Mouse (Mus musculus) urinary bladder, postnatal 14 days (tissue): ENCODE data around the gene Trat1.

Experiments
- DNase-seq: peaks from one replicate; pipeline ENCODE4 v3.0.0; 2021; ENCODE audit warnings: low spot score

Gene Trat1

DNA sequence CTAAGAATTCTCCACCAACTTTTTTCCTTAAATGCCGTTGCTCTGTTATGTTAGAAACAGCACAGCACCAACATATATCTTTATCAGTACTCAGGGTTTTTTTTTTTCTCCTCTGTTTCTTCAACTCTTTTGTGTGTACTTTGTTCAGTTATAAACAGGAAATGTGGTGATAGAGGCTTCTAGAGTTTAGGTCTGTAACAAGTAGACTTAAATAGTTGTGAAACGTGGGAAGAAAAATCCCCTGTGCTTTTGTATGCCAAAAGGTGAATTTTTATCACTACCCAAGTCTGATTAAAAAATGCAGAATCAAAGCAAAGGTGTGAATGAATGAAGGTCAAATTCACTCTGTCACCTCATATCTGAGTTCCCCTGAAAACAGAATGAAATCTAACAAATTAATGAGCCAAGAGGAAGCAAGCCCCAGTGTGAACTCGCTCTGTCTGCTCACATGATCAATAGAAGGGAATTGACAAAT lies at the start of gene Trat1:
TSS of gene Trat1 (minus strand) at position 51 of the 475 bp plus-strand sequence.
- DNase-seq = no peak

DNA sequence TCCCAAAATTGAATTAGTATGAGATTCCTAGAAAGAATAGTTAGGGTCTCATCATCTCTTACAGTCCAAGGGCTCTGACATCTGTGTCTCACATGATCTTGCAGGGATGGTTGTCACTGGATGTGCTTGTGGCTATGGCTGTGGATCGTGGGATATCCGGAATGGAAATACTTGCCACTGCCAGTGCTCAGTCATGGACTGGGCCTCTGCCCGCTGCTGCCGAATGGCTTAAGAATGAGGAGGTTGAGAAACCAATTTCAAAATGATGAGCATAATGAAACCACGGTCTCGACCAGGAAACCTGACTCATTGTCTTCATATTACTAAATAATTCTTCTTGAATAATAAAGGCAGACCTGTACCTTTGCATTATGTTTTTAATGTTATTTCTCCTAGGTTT lies 46.7 kb upstream of the Trat1 start:
- no peak for DNase-seq

DNA sequence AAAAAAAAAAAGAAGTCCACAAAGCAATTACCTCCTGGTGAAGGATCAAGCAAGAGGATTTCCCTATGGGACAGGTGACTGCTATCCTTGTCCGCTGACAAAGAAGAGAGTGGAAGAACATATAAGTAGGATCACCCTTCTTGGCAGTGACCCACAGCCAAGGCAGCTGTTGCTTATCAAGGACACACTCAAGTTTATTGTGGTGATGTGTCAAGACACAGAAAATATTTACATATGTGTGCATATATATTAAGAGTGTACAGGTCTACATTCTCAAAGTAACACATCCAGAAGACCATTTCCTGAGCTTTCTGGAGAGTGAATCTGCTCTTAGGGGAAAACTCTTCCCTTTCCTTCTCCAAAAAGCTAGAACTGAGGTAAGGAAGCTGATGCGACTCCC lies 44.9 kb upstream of the Trat1 start, which contains the start of gene Retnlb:
TSS of gene Retnlb (plus strand) at position 162 of the 400 bp plus-strand sequence.
- DNase-seq = no peak

DNA sequence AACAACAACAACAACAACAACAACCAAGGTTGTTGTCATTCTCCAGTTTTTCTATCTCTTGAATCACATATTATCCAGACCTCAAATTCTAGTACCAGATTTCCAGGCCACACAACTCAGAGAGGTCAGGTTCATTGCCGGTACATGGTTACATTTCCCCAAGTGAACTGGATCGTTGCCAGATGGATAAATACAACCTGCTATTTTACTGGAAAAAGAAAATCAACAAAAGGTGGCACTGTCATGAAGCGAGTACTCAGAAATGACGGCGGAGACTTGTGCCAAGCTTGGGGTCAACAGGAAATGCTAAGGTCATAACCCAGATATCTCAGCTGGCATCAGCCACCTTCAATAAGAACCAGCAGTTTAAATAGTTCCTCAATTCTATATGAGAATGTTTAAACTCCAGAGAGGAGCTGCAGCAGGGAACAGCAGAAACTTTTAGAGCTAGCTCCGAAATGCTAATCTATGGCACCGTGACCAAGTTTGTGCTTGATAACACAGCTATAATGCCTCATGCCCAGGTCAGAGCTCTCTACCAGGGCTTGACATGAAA lies 40.1 kb upstream of the Trat1 start:
- no peak for DNase-seq

DNA sequence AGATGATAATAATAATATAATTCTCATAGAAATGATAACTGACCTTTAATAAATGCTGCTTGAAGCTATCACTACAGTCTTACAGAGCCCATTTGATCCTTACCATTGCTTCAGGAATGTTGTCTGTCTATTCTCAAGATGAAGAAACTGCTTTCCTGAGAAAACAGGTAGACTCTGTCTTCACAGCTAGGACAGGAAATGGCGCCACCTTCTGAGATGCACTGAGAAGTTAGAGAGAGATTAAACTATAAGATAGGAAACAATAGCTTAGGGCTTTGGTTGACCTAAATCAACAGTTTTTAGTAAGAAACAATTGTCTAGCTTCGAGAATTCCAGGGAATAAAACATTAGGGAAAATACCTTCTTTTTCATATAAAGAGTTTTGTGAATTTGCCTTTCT lies 37.6 kb upstream of the Trat1 start:
- DNase-seq = no peak

DNA sequence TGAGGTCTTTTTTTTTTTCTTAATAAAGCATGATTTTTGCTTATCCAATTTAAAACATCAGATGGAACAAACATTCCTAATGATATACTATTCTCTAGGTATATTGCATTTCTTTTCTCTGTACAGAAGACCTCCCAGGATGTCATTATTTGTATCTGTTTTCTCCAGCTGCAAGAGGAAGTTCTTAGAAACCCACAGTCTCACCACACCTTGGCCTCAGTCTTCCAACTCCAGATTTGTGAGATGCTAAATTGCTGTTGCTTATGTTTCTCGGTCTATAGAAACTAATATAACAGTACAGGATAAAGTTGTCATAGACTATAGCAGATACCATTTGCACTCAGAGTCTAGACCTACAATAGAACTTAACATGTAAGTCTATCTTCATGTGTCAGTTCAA lies 34.7 kb upstream of the Trat1 start:
- DNase-seq = no peak

DNA sequence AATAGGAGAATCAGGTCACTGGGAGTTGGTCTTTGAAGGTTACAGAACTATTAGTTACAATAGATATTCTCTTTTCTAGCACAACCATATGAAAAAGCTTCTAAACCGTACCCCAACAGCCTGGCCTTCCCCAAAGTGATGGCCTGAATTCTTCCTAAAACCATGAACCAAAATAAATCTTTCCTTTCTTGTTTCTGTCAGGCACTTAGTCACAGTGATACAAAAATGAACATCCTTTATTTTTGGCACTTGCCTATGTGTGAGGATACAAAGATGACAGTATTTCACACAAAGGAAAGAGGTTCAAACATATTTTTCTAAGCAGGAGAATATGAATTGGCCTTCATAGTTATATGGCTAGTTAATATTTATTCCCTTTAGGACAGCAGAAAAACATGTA lies 33.6 kb upstream of the Trat1 start:
- no peak for DNase-seq

DNA sequence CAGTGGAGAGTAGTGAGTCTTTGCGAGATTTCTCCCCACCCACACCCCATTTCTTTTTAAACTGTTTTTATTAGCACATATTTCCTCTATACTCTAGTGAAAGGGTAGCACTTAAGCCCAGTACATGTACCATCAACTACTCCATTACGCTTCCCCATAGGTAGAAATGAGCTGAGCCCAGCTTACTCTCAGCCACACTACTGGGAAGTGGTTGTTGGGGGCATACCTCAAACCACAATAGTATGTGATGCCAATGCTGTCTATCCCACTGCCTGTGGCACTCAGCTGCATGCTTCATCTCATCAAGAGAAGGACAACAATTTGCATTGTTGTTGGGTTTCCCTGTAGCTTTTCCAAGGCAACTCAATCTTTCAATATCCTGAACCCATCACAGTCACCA lies 29.1 kb upstream of the Trat1 start:
- no peak for DNase-seq

DNA sequence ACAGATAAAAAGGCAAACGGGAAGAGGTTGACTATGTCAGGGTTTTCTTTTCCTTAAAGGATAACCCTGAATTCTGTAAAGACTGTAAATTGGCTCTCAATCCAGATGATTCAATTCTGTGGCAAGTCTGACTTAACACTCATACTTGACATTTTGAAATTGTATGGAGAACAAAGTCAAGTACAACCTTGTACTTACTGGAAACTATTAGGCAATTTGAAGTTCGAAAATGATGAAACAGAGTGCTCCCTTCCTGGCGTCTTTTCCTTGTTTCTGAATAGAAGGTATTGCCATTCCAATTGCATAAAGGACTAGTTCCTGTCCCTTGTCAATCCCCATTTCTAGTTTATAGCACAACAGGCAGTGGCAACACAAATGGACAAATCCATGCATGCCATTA lies 27.6 kb upstream of the Trat1 start:
- no peak for DNase-seq

DNA sequence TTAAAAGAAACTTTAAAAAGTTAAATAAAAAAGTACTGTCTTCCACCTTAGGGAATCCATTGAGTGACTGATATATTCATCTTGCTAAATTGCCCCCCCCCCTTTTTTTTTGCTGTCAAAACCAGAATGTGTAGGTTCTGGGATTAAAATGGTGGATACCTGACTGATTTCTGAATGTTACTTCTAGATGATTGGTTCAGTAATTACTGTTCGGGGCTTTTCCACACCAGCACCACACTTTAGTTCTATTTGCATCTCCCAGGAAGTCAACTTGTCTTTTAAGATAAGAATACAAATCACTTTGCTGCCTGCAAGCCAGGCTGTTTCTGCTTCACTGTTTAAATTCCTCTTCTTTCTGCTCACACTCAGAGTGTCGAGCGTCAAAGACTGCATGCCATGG lies 26.5 kb upstream of the Trat1 start:
- DNase-seq = no peak

DNA sequence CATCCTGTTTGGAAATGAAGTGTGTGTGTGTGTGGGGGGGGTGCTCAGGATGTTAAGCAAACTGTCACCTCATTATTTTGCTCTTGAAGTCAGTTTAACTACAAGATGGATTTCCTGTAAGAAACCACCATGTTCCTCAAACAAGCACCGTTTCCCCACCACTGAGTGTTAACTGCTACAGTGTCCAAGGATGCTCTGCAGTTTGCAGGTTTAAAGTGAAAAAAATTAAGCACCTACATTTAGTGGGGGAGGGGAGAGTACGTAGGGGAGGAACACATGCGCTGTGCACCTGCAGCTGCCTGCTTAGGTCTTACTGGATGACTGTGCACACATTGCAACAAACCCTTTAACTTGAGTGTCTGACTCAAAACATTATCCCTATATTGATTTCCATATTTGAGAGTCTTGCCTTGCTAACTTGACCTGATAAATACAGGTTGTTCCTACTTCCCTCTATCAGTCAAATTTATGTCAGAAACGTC lies 16.9 kb upstream of the Trat1 start:
- DNase-seq = no peak

DNA sequence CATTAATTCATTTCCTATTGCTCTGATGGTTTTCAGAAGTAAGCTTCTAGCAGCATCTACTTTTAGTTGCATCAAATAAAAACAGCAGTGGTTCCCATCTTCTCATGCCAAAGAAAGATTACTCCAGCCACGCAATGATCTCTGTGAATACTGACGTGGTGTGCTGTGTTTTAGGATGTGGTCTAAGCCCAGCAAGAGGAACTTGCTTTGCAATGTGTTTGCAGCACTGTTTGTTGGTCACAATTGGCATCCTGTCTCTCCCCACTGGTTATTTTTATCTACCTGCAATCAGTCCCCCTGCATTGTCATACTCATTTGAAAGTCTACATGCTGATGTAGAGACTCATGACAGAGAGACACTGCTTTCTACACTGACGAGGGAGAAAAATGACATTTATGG lies 14.4 kb upstream of the Trat1 start:
- no peak for DNase-seq

DNA sequence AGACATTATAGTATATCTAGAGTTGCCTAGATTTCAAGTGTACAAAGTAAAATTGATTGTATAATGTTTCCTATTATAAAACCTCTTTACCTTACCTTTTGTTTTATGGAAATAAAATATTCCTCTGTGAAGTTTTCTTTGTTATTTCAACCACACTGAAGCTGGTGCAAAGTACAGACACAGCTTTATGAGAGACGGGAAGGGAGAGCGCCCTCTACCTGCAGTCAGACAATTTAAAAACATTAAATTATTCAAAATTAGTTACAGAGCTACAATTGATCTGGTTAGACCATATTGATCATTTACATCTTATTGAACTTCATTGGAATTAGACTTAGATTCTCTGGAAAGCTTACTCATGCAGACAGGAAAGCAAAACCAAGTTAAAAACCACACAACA lies 5.4 kb upstream of the Trat1 start:
- DNase-seq = no peak

DNA sequence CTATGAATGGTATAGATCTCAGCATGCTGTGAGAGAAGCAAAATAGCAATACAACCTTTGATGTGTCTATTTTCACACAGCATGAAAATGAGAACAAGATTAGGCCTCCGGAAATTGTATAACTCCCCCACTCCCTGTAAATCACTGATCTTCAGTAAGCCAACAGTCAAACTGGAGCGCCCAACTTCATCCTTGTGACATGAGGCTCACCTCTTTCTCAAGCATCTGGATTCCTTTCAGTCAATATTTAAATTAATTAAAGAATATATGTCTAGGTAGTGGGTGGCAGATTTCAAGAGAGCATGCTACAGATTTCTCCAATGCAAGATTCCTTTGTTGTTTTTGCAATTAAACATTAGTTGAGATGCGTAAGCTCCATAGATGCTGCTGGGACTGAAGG lies 2.6 kb downstream of the Trat1 start:
- DNase-seq = no peak

DNA sequence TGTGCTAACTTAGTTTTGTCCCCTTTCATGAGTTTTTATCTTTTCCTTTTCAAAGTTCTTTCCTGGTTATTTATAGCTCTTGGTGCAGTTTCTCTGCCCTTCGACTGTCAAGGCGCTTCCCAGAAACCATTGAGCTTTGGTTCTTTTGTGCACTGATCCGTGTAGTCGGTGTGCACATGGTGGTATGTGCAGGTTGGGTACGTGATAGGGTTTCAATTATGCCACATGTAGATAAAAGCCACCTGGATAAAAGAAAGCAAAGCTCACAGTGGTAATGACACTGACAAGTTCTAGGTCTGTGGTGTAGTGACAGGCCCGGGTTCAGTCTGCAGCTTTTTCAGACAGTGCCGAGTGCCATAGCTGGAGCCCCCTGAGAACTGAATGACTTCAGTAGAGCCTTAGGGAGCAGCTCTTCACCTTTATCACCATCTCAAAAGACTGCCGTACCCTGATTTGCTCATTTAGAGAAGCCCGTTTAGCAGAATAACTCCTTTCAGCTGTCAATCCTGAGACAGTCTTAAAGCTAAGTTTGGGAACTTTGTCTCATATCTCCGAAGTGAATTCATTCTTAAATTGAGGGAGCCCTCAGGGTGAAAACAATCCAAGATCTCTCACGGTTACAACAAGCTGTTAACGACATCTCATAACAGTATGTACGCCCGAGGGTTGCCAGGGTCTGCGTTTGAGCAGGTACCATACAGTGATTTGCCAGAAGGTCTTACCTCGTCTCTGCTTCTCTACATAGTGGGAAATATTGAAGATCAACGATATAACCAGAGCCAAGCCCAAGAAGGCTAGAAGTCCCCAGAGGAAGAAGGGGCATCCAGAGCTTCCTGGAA lies 11.0 kb downstream of the Trat1 start:
- DNase-seq = no peak

DNA sequence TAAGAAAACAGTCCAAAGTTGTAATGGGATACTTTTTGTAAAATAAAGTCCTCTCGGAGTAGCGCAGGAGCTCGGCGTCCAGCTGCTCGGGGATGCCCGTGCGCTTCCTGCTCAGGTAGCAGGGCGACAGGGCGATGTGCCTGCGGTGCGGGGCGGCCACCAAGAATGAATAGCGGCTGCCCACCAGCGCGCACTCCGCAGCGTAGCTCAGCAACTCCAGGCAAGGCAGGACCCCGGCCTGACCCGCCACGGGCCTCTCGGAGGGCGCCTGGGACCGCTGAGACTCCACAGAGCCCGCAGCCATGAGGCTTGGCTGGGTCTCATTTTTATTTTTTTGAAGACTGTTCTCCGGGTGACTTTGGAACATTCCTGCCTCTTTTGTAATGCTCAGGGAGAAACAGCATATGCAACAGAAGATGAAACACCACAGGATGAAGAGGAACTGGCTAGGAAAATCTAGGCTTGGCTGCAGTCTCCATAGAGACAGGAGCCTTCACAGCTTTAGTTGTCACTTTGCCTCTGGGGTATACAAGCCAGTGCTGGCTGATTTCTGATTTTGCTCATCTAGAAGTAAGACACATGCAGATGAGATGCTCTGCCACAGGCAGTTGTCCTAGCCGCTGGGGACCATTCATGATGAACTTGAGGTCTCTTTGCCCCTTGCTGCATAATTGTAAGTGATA lies 21.5 kb downstream of the Trat1 start:
- DNase-seq = no peak

DNA sequence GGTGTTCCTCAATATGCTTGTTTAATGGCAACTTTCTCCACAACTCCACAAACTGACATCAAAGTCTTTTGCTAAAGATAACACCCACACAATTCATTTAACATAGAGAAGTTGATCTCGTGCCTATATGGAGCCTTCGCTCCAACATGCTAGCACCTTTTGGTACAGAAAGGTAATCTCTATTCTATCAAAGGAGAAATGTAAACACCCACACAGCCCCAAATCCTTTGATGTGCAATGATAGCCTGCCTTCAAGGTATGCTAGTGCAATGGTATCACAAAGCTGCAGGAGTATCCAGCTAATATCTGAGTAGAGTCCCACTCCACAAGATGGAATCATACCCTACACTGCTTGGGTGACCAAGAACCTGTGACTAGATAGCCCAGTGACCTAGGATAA lies 26.4 kb downstream of the Trat1 start:
- DNase-seq = no peak

DNA sequence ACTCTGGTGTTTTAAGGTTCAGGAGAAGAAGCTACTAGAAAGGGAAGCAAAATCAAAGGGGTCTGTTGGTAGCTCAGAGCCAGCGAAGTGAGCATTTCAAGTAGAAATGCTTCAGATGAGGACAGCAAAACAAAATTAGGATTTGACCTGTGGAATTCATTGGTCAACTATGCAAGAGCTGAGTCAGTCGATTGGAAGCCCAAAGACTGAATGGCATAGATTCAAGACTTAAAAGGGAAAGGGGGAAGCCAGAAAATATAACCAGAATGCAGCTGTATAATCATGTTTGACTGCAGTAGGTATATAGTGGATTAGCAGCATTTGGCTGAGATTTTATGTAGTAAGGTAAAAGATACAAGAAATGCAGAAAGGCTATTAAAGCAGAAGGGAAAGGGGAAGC lies 26.8 kb downstream of the Trat1 start:
- no peak for DNase-seq

DNA sequence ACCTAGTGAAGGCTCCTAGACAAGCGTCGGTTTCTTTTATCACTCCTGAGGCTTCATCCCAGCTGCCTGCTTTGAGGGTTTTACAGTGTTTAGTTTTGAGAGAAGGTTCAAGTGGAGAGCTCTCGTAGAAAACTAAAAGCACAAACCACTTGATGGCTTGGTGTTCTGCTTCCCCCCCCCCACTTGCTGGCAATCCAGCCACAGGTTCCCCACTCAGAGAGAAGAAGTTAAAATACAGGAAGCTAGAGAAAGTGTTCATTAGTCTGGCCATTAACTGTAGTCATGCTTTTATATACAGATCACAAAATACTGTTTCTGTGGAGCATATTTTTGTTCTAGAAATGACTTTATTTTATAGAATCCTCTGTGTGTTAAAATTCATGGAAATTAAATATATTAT lies 30.3 kb downstream of the Trat1 start:
- no peak for DNase-seq

DNA sequence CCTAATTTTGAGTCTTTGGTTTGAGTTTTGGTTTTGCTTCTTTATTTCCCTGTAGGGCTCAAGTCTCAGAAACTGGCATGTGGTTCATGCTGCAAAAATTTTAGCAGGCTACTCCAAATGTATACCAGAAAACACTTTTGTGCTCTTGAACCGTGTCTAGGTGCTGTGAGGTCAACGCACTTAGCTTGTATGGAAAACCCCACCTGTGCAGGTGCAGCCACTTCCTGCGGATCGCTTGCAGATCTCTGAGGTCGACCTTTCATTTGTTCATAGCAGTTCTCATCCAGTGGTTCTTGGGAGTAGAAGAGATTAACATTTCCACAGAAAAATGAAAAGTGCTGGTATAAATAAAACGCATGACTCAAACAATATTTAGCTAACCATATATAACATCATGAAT lies 31.8 kb downstream of the Trat1 start:
- DNase-seq = no peak

DNA sequence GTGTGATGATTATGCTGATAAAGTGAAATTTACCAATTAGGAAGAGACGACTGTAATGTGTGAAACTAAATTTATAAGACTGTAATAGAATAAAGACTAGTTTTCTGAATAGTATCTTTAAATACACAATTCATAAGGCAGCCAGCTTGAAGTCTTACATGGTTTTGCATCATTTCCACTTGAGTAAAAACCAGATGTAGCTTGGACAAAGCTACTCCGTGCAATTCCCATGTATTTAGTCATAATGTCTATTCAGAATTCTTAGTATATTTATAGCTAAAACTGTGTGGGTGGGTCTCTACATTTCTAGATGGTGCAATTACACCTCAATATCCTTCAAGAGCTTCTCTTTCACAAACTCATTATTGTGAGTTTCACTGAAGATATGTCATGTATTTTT lies 33.4 kb downstream of the Trat1 start:
- no peak for DNase-seq

DNA sequence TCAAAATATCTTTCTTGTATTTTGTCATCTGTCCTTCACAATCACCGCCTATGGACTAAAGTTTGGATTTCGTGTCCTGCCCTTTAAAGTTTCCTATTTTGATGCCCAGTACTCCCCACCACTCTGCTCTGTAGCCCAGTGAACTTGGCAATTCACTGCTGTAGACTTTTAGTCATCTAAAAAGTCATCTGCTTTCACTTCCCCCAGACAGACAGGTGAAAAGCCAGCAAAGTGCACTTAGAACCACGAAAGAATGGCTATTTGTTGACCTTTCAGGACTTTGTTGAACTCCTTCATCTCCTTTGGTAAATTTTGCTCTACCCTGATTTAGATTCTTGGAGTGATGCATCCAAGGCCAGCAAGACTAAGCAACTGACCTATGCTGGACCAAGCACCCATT lies 34.9 kb downstream of the Trat1 start:
- DNase-seq = no peak

DNA sequence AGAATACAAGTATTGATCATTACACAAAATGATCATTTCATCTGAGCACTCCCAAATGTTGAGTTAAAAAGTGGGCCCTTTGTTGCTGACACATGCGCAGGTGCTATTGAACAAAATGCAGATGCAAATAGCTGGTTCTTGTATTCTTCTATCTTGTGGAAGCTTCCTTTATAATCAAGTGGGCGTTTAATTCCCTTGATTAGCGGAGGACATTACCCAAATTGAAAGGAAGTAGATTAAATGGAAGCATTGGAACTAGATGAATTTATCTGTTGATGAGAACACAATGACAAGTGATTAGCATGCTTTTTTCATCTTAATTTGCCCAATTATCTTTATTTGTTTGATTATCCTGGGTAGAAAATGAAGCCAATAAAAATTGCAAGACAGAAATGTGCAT lies 51.6 kb downstream of the Trat1 start:
- no peak for DNase-seq
